Mouse (Mus musculus) liver, adult 2 months (tissue): Measurements from ENCODE around the gene Hist3h2a. TPM values are rescaled to one million over a fixed set of nuclear protein-coding genes. Genes with fewer than 3 reads are reported as not detected.

ENCODE experiments used
- DNase-seq: peaks from one replicate; pipeline ENCODE4 v3.0.0-alpha.2; 2011; ENCODE audit warnings: low read depth, low spot score; ENCODE audit errors: extremely low read depth
- H3K27ac ChIP-seq: fragments of 200-500 bp; replicated peaks from 2 replicates; pipeline ENCODE4 v1.5.1; 2012; ENCODE audit warnings: low read depth, mild to moderate bottlenecking, control low read depth, inconsistent platforms, low read length; ENCODE audit not compliant: insufficient read depth
- H3K27me3 ChIP-seq: fragments of 200-500 bp; 2 replicates; pipeline ENCODE4 v1.6.1; 2012; ENCODE audit warnings: mild to moderate bottlenecking, moderate library complexity, low read length, inconsistent platforms; ENCODE audit not compliant: control insufficient read depth, insufficient read depth
- H3K36me3 ChIP-seq: fragments of 200-500 bp; 2 replicates; pipeline ENCODE4 v1.6.1; 2012; ENCODE audit warnings: low read length, inconsistent platforms; ENCODE audit not compliant: control insufficient read depth, insufficient read depth
- H3K4me1 ChIP-seq: fragments of 200-500 bp; 2 replicates; pipeline ENCODE4 v1.6.1; 2011; ENCODE audit warnings: low read length; ENCODE audit not compliant: control insufficient read depth, insufficient read depth
- H3K4me3 ChIP-seq: fragments of 200-500 bp; 2 replicates; pipeline ENCODE4 v1.5.1; 2011; ENCODE audit warnings: low read depth, mild to moderate bottlenecking, control low read depth, low read length, moderate library complexity; ENCODE audit not compliant: insufficient read depth
- H3K79me2 ChIP-seq: fragments of 200-500 bp; 2 replicates; pipeline ENCODE4 v1.6.1; 2012; ENCODE audit warnings: inconsistent platforms, mild to moderate bottlenecking, low read length, moderate library complexity; ENCODE audit not compliant: control insufficient read depth, insufficient read depth
- H3K9ac ChIP-seq: fragments of 200-500 bp; 2 replicates; pipeline ENCODE4 v1.6.1; 2012; ENCODE audit warnings: low read depth, mild to moderate bottlenecking, control low read depth, inconsistent platforms, low read length
- CTCF ChIP-seq: fragments of 200-500 bp; IDR thresholded peaks from 2 replicates; pipeline ENCODE4 v1.5.1; 2011; ENCODE audit warnings: low read depth, low read length, control low read depth
- POLR2A ChIP-seq: fragments of 200-500 bp; IDR thresholded peaks from 2 replicates; pipeline ENCODE4 v1.6.1; 2011; ENCODE audit warnings: low read length, control low read depth; ENCODE audit not compliant: insufficient read depth; ENCODE audit errors: extremely low read depth
- WGBS: fragments of 180-500 bp; shearing (Covaris S2); methylation state at CpG from one replicate; pipeline ENCODE4 v1.1.7; 2018; 5-methylcytosine and 5-hydroxymethylcytosine counted together
- polyA plus RNA-seq: library from polyadenylated mRNA; depleted of rRNA; stranded (reverse); fragments of >200 nt; gene quantifications from 2 replicates; pipeline ENCODE4 v1.2.3, GENCODE M21; 2012; rRNA removed
- total RNA-seq: library from RNA; depleted of rRNA; stranded (reverse); fragments of >200 nt; gene quantifications from 2 replicates; pipeline ENCODE4 v1.2.3, GENCODE M21; 2014; rRNA removed

The Hist3h2a gene
- total and polyA plus RNA-seq, 2 experiments: 2.7 to 7.8 TPM

DNA sequence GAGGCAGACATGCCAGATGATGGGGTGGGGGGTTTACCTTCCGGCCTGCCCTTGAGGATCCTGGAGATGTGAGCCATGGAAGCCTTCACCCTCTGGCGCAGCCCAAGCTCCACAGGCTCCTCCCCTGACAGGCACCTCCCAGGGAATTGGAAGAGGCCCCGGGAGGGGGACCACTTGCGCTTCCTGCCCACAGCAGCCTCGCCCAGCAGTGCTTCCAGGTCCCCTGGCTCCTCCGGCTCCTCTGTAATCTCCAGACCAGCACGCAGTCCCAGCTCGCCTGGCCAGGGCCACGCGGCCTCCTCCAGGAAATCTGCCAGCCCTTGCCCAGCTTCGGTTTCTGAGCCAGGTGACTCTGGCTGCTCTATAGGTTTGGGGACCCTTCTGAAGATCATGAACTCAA is 44.7 kb downstream of the Hist3h2a start:
- Histone ChIP-seq H3K9ac (no peak overlapping the region), H3K4me1 (peaks cover under 1% of the 10 kb centered on the region), H3K27me3 (peaks cover 2% of the 10 kb centered on the region; the same call in 1 of the 2 replicates), H3K79me2 (no peaks in the 10 kb centered on the region), H3K27ac (no peak overlapping the region), H3K36me3 (no peaks in the 10 kb centered on the region), H3K4me3 (no peak overlapping the region)
- TF ChIP-seq CTCF (no peak), POLR2A (no peak)
- 62% methylated on average over 11 of the region's 11 CpGs for WGBS
- no peak for DNase-seq

GRCm38 (mm10) chr11:58999830-59000229 is 45.3 kb downstream of the Hist3h2a start:
- H3K4me1 ChIP-seq: no peaks in the 10 kb centered on the region
- H3K36me3 ChIP-seq: no peaks in the 10 kb centered on the region
- TF ChIP-seq CTCF (no peak), POLR2A (no peak)
- no peaks in the 10 kb centered on the region for H3K79me2 ChIP-seq
- no peak for DNase-seq
- WGBS: 79% methylated on average over 6 of the region's 6 CpGs
- H3K9ac ChIP-seq: no peak overlapping the region
- H3K4me3 ChIP-seq: no peak overlapping the region
- no peak overlapping the region for H3K27ac ChIP-seq
- peaks cover 2% of the 10 kb centered on the region; the same call in 1 of the 2 replicates for H3K27me3 ChIP-seq

DNA sequence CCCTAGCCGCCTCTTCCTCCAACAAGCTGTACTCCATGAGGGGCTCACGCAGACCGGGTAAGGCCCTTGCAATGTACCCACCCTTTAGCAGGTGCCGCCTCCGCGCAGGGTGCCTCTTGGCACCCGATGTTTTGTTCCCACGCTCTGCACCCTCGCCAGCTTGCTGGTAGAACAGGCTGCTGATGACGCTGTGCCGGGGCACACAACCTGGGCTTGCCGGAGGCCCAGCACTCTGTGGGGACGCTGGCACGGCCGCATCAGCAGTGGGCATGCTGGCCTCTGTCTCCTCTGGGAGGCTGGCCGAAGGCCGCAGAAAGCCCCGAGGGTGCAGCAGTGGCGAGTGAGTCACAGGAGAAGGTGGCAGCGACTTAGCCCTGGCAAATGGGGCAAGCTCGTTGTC is 46.1 kb downstream of the Hist3h2a start:
- TF ChIP-seq POLR2A (no peak), CTCF (no peak)
- Histone ChIP-seq H3K27me3 (peaks cover 2% of the 10 kb centered on the region; the same call in 1 of the 2 replicates), H3K79me2 (no peaks in the 10 kb centered on the region), H3K36me3 (no peaks in the 10 kb centered on the region), H3K9ac (no peak overlapping the region), H3K4me1 (no peaks in the 10 kb centered on the region), H3K27ac (no peak overlapping the region), H3K4me3 (no peak overlapping the region)
- WGBS: 91% methylated on average over 21 of the region's 21 CpGs
- no peak for DNase-seq

GRCm38 (mm10) chr11:59002327-59003079 is 48.0 kb downstream of the Hist3h2a start:
- no peaks in the 10 kb centered on the region for H3K79me2 ChIP-seq
- H3K27me3 ChIP-seq: no peaks in the 10 kb centered on the region
- H3K27ac ChIP-seq: no peak overlapping the region
- H3K4me1 ChIP-seq: no peaks in the 10 kb centered on the region
- no peak overlapping the region for H3K4me3 ChIP-seq
- WGBS: 79% methylated on average over 7 of the region's 7 CpGs
- no peak for TF ChIP-seq CTCF
- TF ChIP-seq POLR2A: no peak
- H3K36me3 ChIP-seq: no peaks in the 10 kb centered on the region
- DNase-seq: no peak
- no peak overlapping the region for H3K9ac ChIP-seq

Other genes with a start within 250 kb of the Hist3h2a start
- gene Olfr318, start 230.7 kb upstream of the Hist3h2a start, total RNA-seq: not detected in 2 replicates
- gene Olfr318, start 230.7 kb upstream of the Hist3h2a start, polyA plus RNA-seq: not detected in 2 replicates
- gene Olfr317, start 215.5 kb upstream of the Hist3h2a start, total RNA-seq: not detected in 2 replicates
- gene Olfr317, start 215.5 kb upstream of the Hist3h2a start, polyA plus RNA-seq: not detected in 2 replicates
- not detected in 2 replicates for gene Olfr316, start 202.0 kb upstream of the Hist3h2a start, total RNA-seq
- not detected in 2 replicates for gene Olfr316, start 202.0 kb upstream of the Hist3h2a start, polyA plus RNA-seq
- gene Olfr315, start 181.5 kb upstream of the Hist3h2a start, total RNA-seq: not detected in 2 replicates
- gene Olfr315, start 181.5 kb upstream of the Hist3h2a start, polyA plus RNA-seq: not detected in 2 replicates
- not detected in 2 replicates for gene Olfr314, start 171.7 kb upstream of the Hist3h2a start, total RNA-seq
- not detected in 2 replicates for gene Olfr314, start 171.7 kb upstream of the Hist3h2a start, polyA plus RNA-seq
- gene Fam183b, start 152.7 kb upstream of the Hist3h2a start, total RNA-seq: not detected in 2 replicates
- gene Fam183b, start 152.7 kb upstream of the Hist3h2a start, polyA plus RNA-seq: not detected in 2 replicates
- not detected in 2 replicates for gene Olfr313, start 139.7 kb upstream of the Hist3h2a start, total RNA-seq
- gene Olfr313, start 139.7 kb upstream of the Hist3h2a start, polyA plus RNA-seq: not detected in 2 replicates
- not detected in 2 replicates for gene Olfr312, start 125.4 kb upstream of the Hist3h2a start, total RNA-seq
- gene Olfr312, start 125.4 kb upstream of the Hist3h2a start, polyA plus RNA-seq: not detected in 2 replicates
- not detected in 2 replicates for gene Olfr311, start 115.4 kb upstream of the Hist3h2a start, total RNA-seq
- not detected in 2 replicates for gene Olfr311, start 115.4 kb upstream of the Hist3h2a start, polyA plus RNA-seq
- gene Gm12258, start 107.5 kb upstream of the Hist3h2a start, total RNA-seq: 2.5 and 3.5 TPM in 2 replicates
- 0.92 and 1.2 TPM in 2 replicates for gene Gm12258, start 107.5 kb upstream of the Hist3h2a start, polyA plus RNA-seq
- gene 2810021J22Rik, start 87.5 kb upstream of the Hist3h2a start, total RNA-seq: 1.3 TPM in 2 replicates
- 1.8 and 2.6 TPM in 2 replicates for gene 2810021J22Rik, start 87.5 kb upstream of the Hist3h2a start, polyA plus RNA-seq
- 4.5 and 4.9 TPM in 2 replicates for gene Zfp39, start 50.5 kb upstream of the Hist3h2a start, total RNA-seq
- gene Zfp39, start 50.5 kb upstream of the Hist3h2a start, polyA plus RNA-seq: 0.56 and 0.66 TPM in 2 replicates
- not detected in 2 replicates for gene Btnl10, start 36.8 kb upstream of the Hist3h2a start, total RNA-seq
- gene Btnl10, start 36.8 kb upstream of the Hist3h2a start, polyA plus RNA-seq: not detected in 2 replicates
- 63.7 and 78.6 TPM in 2 replicates for gene Rnf187, start 15.8 kb upstream of the Hist3h2a start, total RNA-seq
- gene Rnf187, start 15.8 kb upstream of the Hist3h2a start, polyA plus RNA-seq: 122 and 134 TPM in 2 replicates
- 0.37 and 1.1 TPM in 2 replicates for gene Hist3h2ba, start 5.8 kb upstream of the Hist3h2a start, total RNA-seq
- gene Hist3h2ba, start 5.8 kb upstream of the Hist3h2a start, polyA plus RNA-seq: not detected in 2 replicates
- gene Trim17, start within 50 bp of the Hist3h2a start, total RNA-seq: under 0.01 TPM in 1 of 2 replicates, not detected in the other
- 0.04 TPM in 2 replicates for gene Trim17, start within 50 bp of the Hist3h2a start, polyA plus RNA-seq
- gene Trim11, start 23.4 kb downstream of the Hist3h2a start, total RNA-seq: 12.4 and 13.4 TPM in 2 replicates
- 14.4 and 22.4 TPM in 2 replicates for gene Trim11, start 23.4 kb downstream of the Hist3h2a start, polyA plus RNA-seq
- gene Obscn, start 181.7 kb downstream of the Hist3h2a start, total RNA-seq: 0.07 and 0.83 TPM in 2 replicates
- gene Obscn, start 181.7 kb downstream of the Hist3h2a start, polyA plus RNA-seq: 0.02 and 0.07 TPM in 2 replicates
- gene Iba57, start 209.1 kb downstream of the Hist3h2a start, total RNA-seq: 5.3 and 6.4 TPM in 2 replicates
- gene Iba57, start 209.1 kb downstream of the Hist3h2a start, polyA plus RNA-seq: 6.8 and 7.3 TPM in 2 replicates
- 0.40 and 0.46 TPM in 2 replicates for gene Gjc2, start 228.5 kb downstream of the Hist3h2a start, total RNA-seq
- gene Gjc2, start 228.5 kb downstream of the Hist3h2a start, polyA plus RNA-seq: 0.66 and 0.76 TPM in 2 replicates
- gene Guk1, start 237.5 kb downstream of the Hist3h2a start, total RNA-seq: 46.2 and 48.3 TPM in 2 replicates
- gene Guk1, start 237.5 kb downstream of the Hist3h2a start, polyA plus RNA-seq: 48.7 and 69.7 TPM in 2 replicates
- gene Mrpl55, start 247.8 kb downstream of the Hist3h2a start, total RNA-seq: 25.1 and 28.1 TPM in 2 replicates
- gene Mrpl55, start 247.8 kb downstream of the Hist3h2a start, polyA plus RNA-seq: 26.2 and 37.7 TPM in 2 replicates